Mouse (Mus musculus) lung, embryonic 16.5 days (tissue): ENCODE data around the gene D3Ertd254e. TPM values are rescaled to one million over a fixed set of nuclear protein-coding genes. Genes with fewer than 3 reads are reported as not detected.
"Not testable (repeated sequence)": the region's sequence is repeated elsewhere in the genome, so short reads cannot be mapped to it uniquely, and the experiment has no call there.

Source experiments
- ATAC-seq: fragments of 200-750 bp; cut with Nextera tagmentation; 2 replicates; pipeline ENCODE4 v1.8.0; 2017; ENCODE audit warnings: low read depth, mild to moderate bottlenecking, moderate library complexity
- H3K27ac ChIP-seq: fragments of 300-500 bp; sonication (generic); 2 replicates; pipeline ENCODE4 v1.5.1; 2014; ENCODE audit warnings: mild to moderate bottlenecking, control low read depth, low read length
- H3K27me3 ChIP-seq: fragments of 300-500 bp; sonication (generic); 2 replicates; pipeline ENCODE4 v1.6.1; 2014; ENCODE audit warnings: low read depth, low read length, mixed read lengths; ENCODE audit not compliant: control insufficient read depth, insufficient read depth
- H3K36me3 ChIP-seq: fragments of 300-500 bp; sonication (generic); 2 replicates; pipeline ENCODE4 v1.6.1; 2014; ENCODE audit warnings: low read length; ENCODE audit not compliant: control insufficient read depth, insufficient read depth
- H3K4me1 ChIP-seq: fragments of 300-500 bp; sonication (generic); replicated peaks from 2 replicates; pipeline ENCODE4 v1.6.1; 2014; ENCODE audit warnings: low read length, mixed read lengths; ENCODE audit not compliant: control insufficient read depth, insufficient read depth
- H3K4me2 ChIP-seq: fragments of 300-500 bp; sonication (generic); 2 replicates; pipeline ENCODE4 v1.6.1; 2014; ENCODE audit warnings: low read depth, low read length, control low read depth
- H3K4me3 ChIP-seq: fragments of 300-500 bp; sonication (generic); 2 replicates; pipeline ENCODE4 v1.5.1; 2014; ENCODE audit warnings: mild to moderate bottlenecking, low read length, control low read depth
- H3K9ac ChIP-seq: fragments of 300-500 bp; sonication (generic); 2 replicates; pipeline ENCODE4 v1.6.1; 2014; ENCODE audit warnings: low read length, control low read depth
- H3K9me3 ChIP-seq: fragments of 300-500 bp; sonication (generic); 2 replicates; pipeline ENCODE4 v1.6.1; 2016; ENCODE audit warnings: low read length; ENCODE audit not compliant: control insufficient read depth
- WGBS: fragments of 180-500 bp; shearing (Covaris S2); extraction: QIAGEN DNeasy Blood & Tissue Kit; methylation state at CpG from one replicate; pipeline ENCODE4 v1.1.7; 2014; 5-methylcytosine and 5-hydroxymethylcytosine counted together
- polyA plus RNA-seq: library from polyadenylated mRNA; unstranded; fragments of >200 nt; fragmentation: Nextera tagmentation; extraction: Ambion mirVana; gene quantifications from 2 replicates; pipeline ENCODE4 v1.2.1, GENCODE M21; 2015

D3Ertd254e gene
- polyA plus RNA-seq = 7.6 and 7.7 TPM in 2 replicates

DNA sequence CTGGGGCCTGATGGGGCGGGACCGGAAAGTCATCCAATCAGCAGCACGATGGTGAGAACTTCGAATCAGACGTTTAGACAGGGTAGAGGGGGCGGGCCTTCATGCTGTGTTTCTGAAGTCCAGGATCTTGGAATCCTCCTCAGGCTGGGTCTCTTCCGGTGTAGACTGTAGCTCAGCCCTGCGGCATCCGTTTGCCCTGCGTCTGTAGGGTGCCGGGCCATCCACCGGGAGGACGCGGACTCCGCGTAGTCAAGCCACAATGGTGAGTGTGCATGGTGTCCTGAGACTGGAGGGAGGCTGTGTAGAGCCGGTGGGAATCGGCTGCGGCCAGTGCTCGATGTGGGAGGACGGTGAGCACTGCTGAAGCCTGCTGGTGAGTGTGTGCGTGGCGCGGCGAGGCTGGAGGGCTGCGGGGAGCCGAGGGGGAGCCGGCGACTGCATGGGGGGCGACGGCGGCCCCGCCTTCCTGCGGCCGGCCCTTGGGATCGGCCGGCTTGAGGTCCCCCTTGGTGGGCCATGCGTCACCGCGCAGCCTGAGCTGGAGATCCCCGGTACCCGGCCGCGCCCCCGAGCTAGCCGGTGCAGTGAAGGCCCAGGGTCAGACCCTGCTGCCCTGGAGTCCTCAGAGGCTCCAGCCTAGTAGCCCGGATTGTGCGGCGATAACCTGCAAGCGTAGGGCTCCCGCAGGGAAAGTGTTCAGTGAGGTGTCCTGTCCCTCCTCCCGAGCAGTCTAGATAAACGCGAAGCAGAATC lies at the start of gene D3Ertd254e:
TSS of gene D3Ertd254e (plus strand) at position 84 of the 753 bp plus-strand sequence.
- ATAC-seq = peak; percentile 100
- no peaks in the 10 kb centered on the region for H3K36me3 ChIP-seq
- peak within 1 kb of the TSS; percentile 87 for H3K27ac ChIP-seq
- peak within 1 kb of the TSS; percentile 78 for H3K4me3 ChIP-seq
- peak within 1 kb of the TSS; percentile 95 for H3K9ac ChIP-seq
- no peaks in the 10 kb centered on the region for H3K27me3 ChIP-seq
- peak within 1 kb of the TSS; percentile 60 for H3K4me2 ChIP-seq
- WGBS = under 1% methylated on average over 48 of the region's 54 CpGs
- H3K9me3 ChIP-seq = no peaks in the 10 kb centered on the region
- peaks cover 20% of the 10 kb centered on the region for H3K4me1 ChIP-seq

- 77% methylated on average over 4 of the region's 4 CpGs for WGBS
These were observed 34.7 kb upstream of the D3Ertd254e start for GRCm38 (mm10) chr3:36116076-36116475.

GRCm38 (mm10) chr3:36119684-36120548 lies 30.9 kb upstream of the D3Ertd254e start:
- H3K36me3 ChIP-seq = no peaks in the 10 kb centered on the region
- no peak overlapping the region for H3K9ac ChIP-seq
- peaks cover 4% of the 10 kb centered on the region for H3K9me3 ChIP-seq
- ATAC-seq = no peak
- no peaks in the 10 kb centered on the region for H3K27me3 ChIP-seq
- H3K27ac ChIP-seq = no peak overlapping the region
- H3K4me3 ChIP-seq = no peak overlapping the region
- H3K4me2 ChIP-seq = no peak overlapping the region
- no peaks in the 10 kb centered on the region for H3K4me1 ChIP-seq

More at GRCm38 (mm10) chr3:36116076-36116475, 34.7 kb upstream of the D3Ertd254e start:
- no peak overlapping the region for H3K27ac ChIP-seq
- H3K36me3 ChIP-seq = no peaks in the 10 kb centered on the region
- no peak overlapping the region for H3K9ac ChIP-seq
- H3K4me1 ChIP-seq = no peaks in the 10 kb centered on the region
- H3K4me2 ChIP-seq = no peak overlapping the region
- H3K27me3 ChIP-seq = no peaks in the 10 kb centered on the region
- no peak overlapping the region for H3K4me3 ChIP-seq
- no peaks in the 10 kb centered on the region for H3K9me3 ChIP-seq
- ATAC-seq = no peak

DNA sequence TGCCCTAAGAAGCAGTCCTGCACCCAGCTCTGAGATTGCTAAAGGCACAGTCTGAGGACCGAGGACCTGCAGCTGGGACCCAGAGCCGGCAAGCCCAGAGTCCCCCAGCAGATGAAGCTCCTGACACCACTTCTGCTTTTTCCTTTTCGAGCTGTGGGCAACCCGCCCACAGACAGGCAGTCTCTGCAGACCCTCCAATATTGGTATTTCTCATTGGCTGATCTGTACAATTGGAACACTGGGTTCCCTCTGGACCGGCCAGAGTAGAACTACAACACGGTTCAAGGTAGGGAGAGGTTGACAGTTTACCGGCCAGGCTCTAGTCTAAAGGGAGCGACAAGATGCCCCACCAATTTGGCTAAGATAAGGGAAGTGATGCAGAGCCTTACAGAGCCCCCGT lies 24.6 kb upstream of the D3Ertd254e start:
- 89% methylated on average over 9 of the region's 9 CpGs for WGBS
- not testable (repeated sequence) for H3K4me2 ChIP-seq

DNA sequence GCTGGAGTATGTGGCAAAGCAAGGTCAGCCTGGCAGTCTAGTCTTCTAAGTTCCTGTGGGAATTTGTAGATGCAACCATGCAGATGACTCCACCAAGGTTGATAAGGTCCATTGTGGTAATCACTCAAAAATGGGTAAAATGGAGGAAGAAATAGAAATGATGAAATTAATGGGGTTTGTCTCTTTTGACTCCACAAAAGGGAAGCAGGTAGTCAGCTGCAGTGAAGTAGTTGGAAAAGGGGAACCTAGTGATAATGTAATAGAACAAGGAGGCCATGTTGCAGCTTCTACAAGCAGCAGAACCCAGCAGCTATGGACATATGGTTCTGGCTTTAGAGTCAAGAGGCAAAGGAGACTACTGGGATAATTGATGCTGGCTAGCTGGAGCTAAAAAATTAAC lies 14.7 kb upstream of the D3Ertd254e start:
- ATAC-seq = no peak
- Histone ChIP-seq H3K27ac (no peak overlapping the region), H3K9me3 (no peaks in the 10 kb centered on the region), H3K4me1 (no peaks in the 10 kb centered on the region), H3K9ac (no peak overlapping the region), H3K27me3 (no peaks in the 10 kb centered on the region), H3K4me3 (no peak overlapping the region), H3K36me3 (no peaks in the 10 kb centered on the region), H3K4me2 (no peak overlapping the region)

More for the DNA sequence above, 24.6 kb upstream of the D3Ertd254e start:
- not testable (repeated sequence) for H3K4me3 ChIP-seq, H3K4me1 ChIP-seq, H3K36me3 ChIP-seq, H3K9me3 ChIP-seq, H3K27ac ChIP-seq, H3K9ac ChIP-seq, ATAC-seq, H3K27me3 ChIP-seq

GRCm38 (mm10) chr3:36137560-36137959 lies 13.3 kb upstream of the D3Ertd254e start:
- H3K36me3 ChIP-seq = no peaks in the 10 kb centered on the region
- no peak overlapping the region for H3K4me3 ChIP-seq
- H3K4me2 ChIP-seq = no peak overlapping the region
- WGBS = 56% methylated on average over 2 of the region's 2 CpGs
- H3K4me1 ChIP-seq = no peaks in the 10 kb centered on the region
- H3K9me3 ChIP-seq = no peaks in the 10 kb centered on the region
- no peak for ATAC-seq
- H3K9ac ChIP-seq = no peak overlapping the region
- no peaks in the 10 kb centered on the region for H3K27me3 ChIP-seq
- no peak overlapping the region for H3K27ac ChIP-seq

DNA sequence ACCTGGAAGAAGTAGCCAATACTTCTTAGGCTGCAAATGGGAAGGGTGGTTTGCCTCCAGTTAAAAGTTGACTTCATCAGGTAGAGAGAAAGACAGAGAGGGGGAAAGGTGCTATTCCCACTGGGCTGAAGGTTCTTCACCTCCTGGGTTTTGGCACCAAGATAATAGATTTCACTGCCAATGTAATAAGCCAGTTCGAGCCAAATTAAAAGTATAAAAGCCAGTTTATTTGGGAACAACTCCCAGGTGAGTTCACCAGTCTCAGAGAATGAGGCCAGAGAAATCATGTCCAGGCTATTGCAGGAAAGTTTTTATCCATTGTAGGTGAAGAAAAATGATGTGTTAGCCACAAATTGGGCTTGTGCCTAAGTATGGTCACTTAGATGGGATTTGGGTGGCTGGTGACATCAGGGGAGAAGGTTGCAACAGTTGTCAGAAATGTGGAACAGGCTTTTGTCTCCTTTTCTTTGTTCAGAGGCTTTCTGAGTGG lies 12.6 kb upstream of the D3Ertd254e start:
- Histone ChIP-seq H3K27me3 (no peaks in the 10 kb centered on the region), H3K27ac (no peak overlapping the region), H3K36me3 (no peaks in the 10 kb centered on the region), H3K4me1 (no peaks in the 10 kb centered on the region), H3K4me3 (no peak overlapping the region), H3K9ac (no peak overlapping the region), H3K9me3 (no peaks in the 10 kb centered on the region), H3K4me2 (no peak overlapping the region)
- no peak for ATAC-seq
- WGBS = 67% methylated on average over 1 of the region's 1 CpGs

DNA sequence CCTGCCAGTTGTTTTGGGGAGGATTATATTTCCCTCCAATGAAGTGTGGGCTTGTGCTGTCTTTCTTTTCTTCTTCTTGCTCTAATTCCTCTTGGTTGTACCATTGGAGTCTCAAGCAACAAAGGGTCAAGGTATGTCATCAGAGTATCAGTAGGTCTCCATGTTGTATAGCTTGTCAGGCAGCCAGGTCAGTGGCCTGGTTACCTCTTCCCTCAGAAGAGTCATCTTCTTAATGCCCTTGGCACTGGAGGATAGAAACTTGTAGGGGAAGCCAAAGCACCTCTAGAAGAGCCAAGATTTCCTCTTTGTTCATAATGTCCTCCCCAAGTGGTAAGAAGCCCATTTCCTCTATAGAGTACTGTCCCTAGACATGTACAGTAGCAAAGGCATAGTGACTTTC lies 11.8 kb upstream of the D3Ertd254e start:
- no peak overlapping the region for H3K27ac ChIP-seq
- no peak overlapping the region for H3K4me3 ChIP-seq
- no peaks in the 10 kb centered on the region for H3K36me3 ChIP-seq
- H3K4me2 ChIP-seq = no peak overlapping the region
- ATAC-seq = no peak
- no peak overlapping the region for H3K9ac ChIP-seq
- H3K4me1 ChIP-seq = no peaks in the 10 kb centered on the region
- no peaks in the 10 kb centered on the region for H3K9me3 ChIP-seq
- H3K27me3 ChIP-seq = no peaks in the 10 kb centered on the region

DNA sequence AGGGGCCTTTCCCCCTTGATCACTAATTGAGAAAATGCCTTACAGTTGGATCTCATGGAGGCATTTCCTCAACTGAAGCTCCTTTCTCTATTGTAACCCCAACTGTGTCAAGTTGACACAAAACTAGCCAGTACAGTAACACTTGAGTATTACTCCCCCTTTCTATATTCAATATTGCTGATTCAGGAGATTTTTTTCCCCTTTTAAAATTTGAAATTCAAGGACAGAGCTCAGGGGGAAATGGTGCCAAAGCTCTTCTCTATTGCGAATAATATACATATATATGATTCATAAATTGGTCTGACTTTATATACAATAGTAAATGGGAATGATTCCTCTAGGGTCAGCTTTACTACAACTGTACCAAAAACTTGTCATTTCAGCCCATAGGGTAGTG lies 282 bp upstream of the D3Ertd254e start:
- Histone ChIP-seq H3K36me3 (no peaks in the 10 kb centered on the region), H3K4me2 (peak overlapping the region; percentile 60; the same call in 1 of the 2 replicates), H3K4me3 (peak overlapping the region; percentile 78), H3K4me1 (peaks cover 20% of the 10 kb centered on the region), H3K27me3 (no peaks in the 10 kb centered on the region), H3K9me3 (no peaks in the 10 kb centered on the region), H3K9ac (no peak overlapping the region; the same call in 1 of the 2 replicates), H3K27ac (no peak overlapping the region)
- WGBS = 7% methylated on average over 1 of the region's 1 CpGs
- no peak for ATAC-seq
